Mouse (Mus musculus) hindlimb bud, embryonic 11.5 days (tissue): Measurements from ENCODE around the gene Btbd16.
A peak's percentile ranks its signal among the peaks of the same experiment; 100 is the strongest.

Experiments used
- DNase-seq: peaks from one replicate; pipeline ENCODE4 v3.0.0-alpha.2; 2012; ENCODE audit warnings: low read depth, low spot score; ENCODE audit errors: extremely low spot score

Gene Btbd16

GRCm38 (mm10) chr7:130859926-130860325 lies 86.1 kb downstream of the Btbd16 start:
- no peak for DNase-seq

- no peak for DNase-seq
Measured at GRCm38 (mm10) chr7:130860721-130861142, 86.9 kb downstream of the Btbd16 start.

DNA sequence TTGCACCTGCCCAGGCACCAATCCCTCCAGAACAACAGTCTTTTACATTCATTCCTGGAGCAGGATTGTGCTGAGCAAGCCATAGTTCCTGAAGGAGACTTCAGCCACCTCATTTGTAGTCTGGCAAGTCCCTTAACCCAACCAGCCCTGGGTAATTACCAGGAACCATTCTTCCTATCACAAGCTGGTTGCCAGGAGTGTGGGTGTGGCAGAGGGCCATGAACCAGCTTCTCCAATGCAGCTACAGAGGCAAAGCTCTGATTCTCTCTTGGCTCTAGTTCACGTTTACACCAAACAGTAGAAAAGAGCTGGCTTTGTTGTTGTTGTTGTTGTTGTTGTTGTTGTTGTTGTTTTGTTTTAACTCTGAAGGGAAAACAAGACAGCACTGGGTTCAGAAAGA lies 88.6 kb downstream of the Btbd16 start:
- DNase-seq, result no peak

DNA sequence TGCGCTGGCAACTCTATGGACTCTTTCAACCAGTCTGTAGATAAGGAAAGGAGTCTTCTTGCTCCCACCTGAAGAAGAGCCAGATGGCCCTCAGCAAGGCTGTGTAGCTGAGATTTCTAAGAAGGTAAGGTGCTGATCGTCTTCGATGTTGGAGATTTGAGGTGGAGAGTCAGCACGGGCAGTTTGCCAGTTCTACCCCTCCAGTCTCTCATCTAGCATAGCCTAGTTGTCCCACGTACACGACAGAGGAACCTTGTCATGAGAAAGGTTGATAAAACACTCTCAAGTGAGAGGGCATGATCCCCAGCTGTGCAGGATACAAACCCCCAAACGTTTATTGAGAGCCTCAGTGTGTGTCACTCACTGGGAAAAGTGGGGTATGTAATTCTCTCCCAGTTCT lies 90.8 kb downstream of the Btbd16 start:
- no peak for DNase-seq

GRCm38 (mm10) chr7:130865613-130866591 lies 92.0 kb downstream of the Btbd16 start, which contains the start of gene Plekha1:
Gene Plekha1, plus strand, starts transcription at chr7:130865756.
- peak; percentile 91 for DNase-seq

DNA sequence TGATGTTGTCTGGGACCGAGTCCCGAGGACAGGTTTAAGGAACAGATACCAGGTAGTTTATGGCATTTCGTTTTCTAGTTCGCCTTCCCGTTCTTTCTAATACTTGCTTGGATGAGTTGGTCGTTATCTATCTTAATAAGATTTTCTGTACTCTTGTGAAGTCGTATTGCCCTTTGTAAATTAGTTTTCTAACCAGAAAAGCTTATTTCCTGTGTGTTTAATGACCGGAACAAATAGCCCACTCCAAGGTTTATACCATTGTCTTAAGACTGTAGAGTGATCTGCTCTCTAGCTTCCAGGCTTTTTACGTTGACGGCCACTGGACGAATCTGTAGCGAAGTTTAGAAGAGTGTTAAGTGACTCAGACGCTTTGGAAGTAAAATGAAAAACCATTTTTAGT lies 92.8 kb downstream of the Btbd16 start:
- DNase-seq, result no peak

DNA sequence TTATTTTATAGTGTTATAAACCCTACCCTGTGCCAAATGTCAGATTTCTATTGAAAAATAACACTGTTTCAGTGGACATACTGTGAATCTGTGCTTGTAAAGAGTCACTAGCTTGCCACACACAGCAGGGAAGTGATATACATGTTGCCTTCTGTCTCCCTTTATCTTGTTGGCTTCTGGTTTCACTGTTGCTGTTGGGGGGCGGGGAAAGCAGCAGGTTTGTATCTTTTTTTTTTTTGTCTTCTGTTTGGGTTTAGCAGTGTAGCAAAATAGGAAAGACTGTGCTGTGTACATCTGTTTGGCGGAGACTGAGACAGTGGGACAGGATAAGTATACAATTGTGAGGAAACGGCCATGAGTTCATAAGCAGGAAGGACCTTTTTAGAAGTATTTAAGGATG lies 93.4 kb downstream of the Btbd16 start:
- DNase-seq, result no peak
